Mouse (Mus musculus): ENCODE measurements around the gene Coq7.

Gene Coq7

DNA sequence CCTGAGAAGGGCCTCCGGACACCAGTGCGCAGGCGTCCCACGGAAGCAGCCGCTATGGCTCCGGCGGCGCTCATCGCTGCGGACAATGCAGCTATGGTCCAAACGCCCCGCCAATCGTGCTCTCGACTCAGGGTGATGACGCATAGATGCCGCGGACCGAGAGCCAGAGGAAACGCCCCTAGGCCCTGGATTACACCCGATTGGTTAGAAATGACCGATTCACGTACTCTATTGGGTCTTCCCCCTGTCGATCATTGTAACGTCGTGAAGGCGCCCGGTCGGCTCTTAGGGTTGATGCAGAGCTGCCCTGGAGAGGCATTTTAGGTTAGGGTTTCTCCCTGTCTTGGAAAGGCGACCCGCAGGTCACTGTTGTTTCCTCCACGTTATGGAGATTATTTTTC is at the start of gene Coq7:
TSS of gene Coq7 (minus strand) at position 179 of the 401 bp plus-strand sequence.
- DNase-seq, result peak; percentile 95 to 96

GRCm38 (mm10) chr7:118579938-118580337 is 46.8 kb upstream of the Coq7 start:
- no peak for DNase-seq

- no peak for DNase-seq
Measured at GRCm38 (mm10) chr7:118578269-118578668, 45.1 kb upstream of the Coq7 start.

DNA sequence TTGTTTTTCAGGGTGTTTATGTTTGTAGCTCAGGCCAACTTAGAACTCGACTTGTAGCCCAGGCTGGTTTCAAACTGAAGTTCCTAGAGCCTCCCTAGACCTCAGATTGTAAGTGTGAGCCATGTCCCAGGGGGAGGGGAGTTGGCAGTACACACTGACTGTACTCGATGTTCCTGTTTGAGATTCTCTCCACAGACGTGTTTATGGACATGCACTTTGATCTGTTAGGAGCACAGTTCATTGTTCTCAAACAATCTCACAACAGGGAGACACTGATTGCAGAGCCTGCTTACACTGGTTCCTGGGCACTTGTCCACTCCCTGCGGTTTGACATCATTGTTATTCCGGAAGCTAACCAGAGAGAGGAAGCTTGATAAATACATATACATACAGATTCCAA is 38.9 kb upstream of the Coq7 start:
- DNase-seq, result no peak

DNA sequence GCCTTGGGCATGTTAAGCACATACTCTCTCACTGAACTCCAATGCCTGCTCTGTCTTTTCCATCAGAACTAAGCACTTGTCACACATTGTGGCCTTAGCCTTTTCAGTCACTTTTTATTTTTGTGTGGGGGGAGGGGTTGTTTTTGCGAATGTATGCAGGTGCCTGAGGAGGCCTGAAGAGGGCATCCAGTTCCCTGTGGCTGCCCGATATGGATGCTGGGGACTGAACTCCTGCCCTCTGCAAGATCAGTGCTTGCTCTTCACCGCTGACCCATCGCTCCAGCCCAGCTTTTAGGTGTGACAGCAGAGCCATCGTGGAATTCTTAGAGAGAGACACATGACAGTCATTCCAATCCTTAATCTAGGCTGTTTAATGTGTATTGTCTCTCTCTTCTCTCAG is 38.2 kb upstream of the Coq7 start:
- DNase-seq, result no peak

DNA sequence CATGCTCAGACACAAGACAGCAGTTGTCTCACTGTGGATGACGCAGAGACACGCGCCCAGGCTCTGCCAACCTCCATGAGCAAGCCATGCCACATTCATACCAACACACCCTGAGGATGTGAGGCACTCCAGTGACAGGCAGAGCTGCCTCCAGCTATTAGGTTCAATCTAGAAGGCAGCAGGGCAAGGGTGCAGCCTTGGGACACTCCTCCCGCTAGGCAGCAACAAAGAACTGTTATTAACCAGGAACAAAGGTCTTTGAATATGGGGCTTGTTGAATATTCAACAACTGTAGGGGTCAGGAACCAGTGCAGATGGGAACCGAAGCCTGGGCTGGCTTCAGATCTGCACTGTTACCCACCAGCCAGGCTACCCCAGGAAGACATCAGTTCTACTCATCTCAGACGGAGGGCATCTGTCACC is 36.0 kb upstream of the Coq7 start:
- no peak for DNase-seq

DNA sequence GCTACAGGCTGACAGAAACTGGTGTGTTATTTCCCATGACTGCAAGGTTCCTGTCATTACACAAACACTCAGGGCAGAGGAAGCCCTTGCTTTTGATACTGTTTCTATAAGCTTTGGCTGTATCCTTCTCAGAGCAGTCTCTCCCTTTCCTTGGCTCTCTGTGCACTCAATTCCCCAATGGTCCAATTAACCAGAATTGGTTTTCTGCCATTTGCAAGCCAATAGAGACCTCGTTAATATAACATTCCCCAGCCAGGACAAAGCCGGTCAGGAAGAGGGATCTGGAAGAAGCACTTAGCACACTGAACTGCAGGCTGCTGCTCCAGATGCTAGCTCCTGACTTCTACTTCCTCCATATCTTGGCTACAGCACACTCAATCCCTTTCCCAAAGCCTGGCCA is 21.1 kb upstream of the Coq7 start:
- DNase-seq, result no peak

- no peak for DNase-seq
Measured at GRCm38 (mm10) chr7:118553881-118554280, 20.7 kb upstream of the Coq7 start.

- DNase-seq, result no peak
Measured at GRCm38 (mm10) chr7:118547451-118547850, 14.3 kb upstream of the Coq7 start.

GRCm38 (mm10) chr7:118544128-118544527 is 11.0 kb upstream of the Coq7 start:
- DNase-seq, result no peak

GRCm38 (mm10) chr7:118535076-118535475 is 1.9 kb upstream of the Coq7 start:
- DNase-seq, result no peak

DNA sequence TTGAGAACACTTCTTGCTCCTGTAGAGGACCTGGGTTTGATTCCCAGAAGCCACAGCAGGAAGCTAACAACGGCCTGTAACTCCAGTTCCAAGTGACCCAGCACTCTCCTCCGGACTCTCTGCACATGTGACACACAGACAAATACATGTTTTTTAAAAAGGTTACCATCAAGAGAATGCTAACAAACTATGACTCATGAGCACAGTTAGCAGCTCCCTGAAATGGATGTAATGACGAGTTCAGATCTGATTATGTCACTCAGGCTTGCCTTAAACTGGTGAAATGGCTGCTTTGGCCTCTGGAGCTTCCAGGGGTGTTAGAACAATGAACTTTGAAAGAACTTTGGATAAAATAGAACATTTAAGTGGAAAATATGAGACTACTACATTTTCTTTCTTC is 1.2 kb upstream of the Coq7 start:
- DNase-seq, result no peak

GRCm38 (mm10) chr7:118532519-118533177 is 508 bp downstream of the Coq7 start:
- peak; percentile 98 for DNase-seq

GRCm38 (mm10) chr7:118526967-118527366 is 6.2 kb downstream of the Coq7 start:
- no peak for DNase-seq

- DNase-seq, result no peak
Measured at GRCm38 (mm10) chr7:118522077-118522476, 11.1 kb downstream of the Coq7 start.

DNA sequence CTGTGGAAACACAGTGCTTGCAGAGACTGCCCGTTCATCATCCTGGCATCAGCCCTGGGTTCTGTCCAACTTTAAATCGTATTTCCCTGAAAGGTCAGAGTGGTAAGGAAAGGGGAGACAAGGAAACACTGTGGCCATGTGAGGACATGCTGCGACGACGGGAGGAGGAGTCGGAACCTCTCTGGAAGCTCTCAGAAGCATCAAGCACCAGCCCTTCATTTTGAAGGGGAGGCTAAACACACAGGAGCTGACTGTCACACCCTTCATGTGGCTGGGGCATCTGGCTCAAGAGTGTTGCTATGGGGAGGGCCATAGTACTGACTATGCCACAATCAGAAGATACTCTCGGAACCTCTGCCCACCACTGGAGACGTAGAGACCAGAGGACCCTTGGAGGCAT is 13.5 kb downstream of the Coq7 start:
- DNase-seq, result no peak

DNA sequence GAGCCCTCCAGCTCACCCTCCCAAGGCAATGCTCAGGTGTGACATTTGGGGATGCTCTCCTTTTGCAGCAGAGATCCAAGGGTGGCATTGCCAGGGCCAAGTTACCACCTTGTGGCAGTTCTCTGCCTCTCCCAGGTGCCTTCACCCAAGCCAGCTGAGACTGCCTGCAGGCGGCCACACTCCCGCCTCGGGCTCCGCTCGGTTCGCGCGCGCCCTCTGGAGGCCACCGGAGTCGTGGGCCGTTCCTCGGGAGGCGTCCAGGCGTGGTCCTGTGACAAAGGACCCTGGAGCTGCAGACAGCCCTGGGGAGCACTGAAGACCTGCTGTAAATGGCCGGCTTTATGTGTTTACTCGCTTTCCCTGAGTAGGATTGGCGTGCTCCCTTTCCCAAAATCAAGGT is 14.5 kb downstream of the Coq7 start:
- peak; percentile 77 to 87 for DNase-seq

DNA sequence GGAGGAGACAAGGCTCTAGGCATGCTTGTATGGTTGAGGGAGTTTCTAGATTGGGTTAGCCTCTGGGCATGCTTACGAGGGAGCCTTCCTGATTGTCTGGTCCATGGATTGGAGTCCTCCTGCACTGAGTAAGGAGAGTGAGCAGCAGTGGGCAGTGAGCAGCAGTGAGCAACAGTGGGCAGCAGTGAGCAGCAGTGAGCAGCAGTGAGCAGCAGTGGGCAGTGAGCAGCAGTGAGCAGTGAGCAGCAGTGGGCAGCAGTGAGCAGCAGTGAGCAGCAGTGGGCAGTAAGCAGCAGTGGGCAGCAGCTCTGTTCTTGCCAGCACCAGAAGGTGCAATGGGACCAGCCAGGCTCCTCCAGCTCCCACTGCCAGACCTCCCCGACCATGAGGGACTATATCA is 15.3 kb downstream of the Coq7 start:
- no peak for DNase-seq

DNA sequence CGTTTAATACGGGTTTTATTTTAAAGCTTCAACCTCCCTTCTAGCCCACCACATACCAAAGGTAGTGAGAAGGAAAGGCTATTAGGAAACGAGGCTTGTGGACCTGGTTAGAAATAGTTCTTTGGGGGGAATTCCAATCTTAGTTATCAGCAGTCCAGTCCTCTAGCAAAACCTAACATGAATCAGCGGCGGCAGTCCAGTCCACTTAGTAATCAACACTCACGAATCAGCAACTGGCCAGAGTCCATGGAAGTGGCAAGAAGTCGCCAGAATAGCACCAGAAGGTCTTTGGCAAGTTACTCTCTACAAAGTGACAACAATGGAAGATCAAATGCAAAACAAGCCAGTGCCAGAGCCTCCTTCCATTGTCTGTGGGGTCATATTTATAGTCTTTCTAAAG is 24.6 kb downstream of the Coq7 start:
- no peak for DNase-seq

DNA sequence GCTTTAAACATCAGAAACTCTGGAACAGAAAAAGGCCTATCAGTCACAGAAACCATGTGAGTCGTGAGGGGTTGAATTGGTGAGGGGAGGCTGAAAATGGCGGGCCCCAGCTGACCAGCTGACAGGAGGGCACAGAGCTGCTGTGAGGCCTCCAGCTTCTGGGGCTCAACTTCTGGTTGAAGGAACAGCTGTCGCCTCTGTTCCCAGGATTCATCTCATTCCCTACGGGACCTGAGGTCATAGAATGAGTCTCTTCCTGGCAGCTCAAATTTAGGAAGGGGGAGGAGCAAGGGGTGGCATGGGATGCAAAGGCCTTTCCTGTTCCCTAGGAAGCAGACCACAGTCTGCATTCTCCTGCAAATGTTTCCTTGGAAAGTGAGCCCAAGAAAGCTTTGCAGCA is 29.3 kb downstream of the Coq7 start:
- no peak for DNase-seq

DNA sequence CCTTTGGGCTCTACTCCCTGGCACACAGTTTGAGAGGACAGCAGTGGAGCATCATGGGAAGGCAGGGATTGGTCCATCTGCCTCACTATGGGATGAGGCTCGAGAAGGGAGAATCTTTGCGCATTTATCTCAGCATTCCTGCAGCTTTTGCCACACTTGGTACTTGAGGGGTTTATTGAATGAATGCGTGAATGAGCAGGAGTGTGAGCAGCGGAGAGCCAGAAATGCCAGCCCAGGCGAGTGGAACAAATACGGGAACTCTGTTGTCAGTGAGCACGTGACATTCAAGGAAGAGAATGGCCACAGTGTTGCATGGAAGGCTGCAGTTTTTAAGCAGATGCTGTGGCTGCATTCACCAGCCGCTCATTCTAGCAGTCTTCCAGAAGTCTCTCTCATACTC is 30.8 kb downstream of the Coq7 start:
- peak in 1 of 2 experiments; percentile 8 for DNase-seq

- DNase-seq, result no peak
Measured at GRCm38 (mm10) chr7:118499784-118500435, 33.2 kb downstream of the Coq7 start.

DNA sequence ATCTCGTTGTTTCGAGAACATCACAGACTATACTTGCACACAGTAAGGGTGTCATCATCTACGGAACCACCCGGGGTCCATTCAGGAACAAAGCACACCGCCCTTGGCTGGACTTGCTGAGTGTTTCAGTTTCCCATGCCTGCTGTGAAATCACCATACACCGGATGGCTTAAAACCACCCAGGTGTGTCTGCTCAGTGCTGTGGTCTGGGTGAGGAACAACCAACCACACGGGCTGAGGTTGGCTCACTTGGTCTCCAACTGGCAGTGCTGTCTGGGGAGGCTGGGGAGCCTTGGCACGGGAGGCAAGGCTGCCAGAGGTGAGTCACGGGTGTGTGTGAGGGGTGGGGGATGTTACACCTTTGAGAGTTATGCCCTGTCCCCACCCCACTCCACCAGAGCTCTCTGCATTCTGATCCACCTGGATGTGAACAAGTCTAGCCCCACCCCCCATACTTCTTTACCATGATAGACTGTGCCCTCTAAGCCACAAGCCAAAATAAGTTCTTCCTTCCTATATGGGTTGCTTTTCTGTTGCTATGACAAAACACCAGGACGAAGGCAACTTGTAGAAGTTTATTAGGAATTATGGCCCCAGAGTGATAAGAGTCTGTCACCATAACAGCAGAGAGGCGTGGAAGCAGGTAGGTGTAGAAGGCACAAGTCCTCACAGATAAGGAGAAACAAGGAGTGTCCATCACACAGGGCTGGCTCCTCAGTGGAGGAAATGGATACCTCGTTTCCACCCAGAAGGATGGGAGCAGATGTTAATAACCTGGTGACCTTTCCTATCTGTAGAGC is 34.0 kb downstream of the Coq7 start:
- DNase-seq, result no peak

Data from cerebellum, postnatal 25 days (tissue).